Mouse (Mus musculus) lung, postnatal 10 days (tissue): ENCODE data around the gene Ankrd12.
A peak's percentile ranks its signal among the peaks of the same experiment; 100 is the strongest.

Experiments used
- DNase-seq: peaks from one replicate; pipeline ENCODE4 v3.0.0; 2021

The Ankrd12 gene

DNA sequence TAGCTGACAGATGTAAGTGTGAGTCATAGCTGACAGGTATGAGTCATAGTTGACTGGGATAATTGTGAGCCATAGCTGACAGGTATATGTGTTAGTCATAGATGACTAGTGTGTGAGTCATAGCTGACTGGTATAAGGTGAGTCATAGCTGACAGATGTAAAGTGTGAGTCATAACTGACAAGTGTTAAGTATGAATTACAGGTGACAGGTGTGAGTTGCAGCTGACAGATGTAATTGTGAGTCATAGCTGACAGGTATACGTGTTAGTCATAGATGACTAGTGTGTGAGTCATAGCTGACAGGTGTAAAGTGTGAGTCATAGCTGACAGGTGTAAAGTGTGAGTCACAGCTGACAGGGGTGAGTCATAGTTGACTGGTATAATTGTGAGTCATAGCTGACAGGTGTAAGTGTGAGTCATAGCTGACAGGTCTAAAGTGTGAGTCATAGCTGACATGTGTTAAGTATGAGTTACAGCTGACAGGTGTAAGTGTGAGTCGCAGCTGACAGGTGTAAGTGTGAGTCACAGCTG is 115.2 kb downstream of the Ankrd12 start:
- no peak for DNase-seq

DNA sequence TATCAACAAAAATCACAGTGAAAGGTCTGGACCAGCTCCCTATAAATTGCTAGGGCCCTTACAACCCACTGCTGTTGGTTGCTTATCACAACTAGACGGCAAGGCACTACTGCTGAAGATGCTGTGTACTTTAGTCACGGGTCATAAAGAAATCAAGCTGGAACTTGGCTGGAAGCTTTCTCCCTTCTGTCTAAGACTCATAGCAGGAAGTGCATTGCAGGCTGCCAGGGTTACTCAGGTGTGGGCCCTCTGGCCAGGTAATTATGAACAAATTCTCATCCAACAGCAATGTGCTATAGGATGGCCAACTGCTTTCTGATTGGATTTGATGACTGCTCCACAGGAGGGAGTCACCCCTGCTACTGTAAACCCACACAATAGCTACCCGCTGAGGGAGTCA is 117.9 kb downstream of the Ankrd12 start:
- DNase-seq = no peak

DNA sequence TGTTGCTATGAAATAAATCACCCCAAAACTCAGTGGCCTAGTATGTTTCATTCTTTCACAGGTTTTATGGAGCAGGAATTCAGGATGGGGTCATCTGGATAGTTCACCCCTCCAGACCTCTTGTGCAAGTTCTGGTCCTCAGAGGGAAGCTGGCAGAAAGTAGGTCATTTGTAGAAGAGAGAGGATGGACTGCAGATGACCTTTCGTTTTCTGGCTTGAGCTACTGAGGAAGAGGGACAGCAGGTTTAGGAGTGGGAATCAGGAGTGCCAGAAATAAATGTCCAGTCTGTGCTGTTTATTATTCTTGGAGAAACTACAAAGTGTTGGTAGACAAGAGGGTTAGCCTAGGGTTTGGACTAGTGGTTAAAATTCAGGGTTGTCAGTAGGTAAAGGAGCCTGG is 118.5 kb downstream of the Ankrd12 start:
- DNase-seq = no peak

DNA sequence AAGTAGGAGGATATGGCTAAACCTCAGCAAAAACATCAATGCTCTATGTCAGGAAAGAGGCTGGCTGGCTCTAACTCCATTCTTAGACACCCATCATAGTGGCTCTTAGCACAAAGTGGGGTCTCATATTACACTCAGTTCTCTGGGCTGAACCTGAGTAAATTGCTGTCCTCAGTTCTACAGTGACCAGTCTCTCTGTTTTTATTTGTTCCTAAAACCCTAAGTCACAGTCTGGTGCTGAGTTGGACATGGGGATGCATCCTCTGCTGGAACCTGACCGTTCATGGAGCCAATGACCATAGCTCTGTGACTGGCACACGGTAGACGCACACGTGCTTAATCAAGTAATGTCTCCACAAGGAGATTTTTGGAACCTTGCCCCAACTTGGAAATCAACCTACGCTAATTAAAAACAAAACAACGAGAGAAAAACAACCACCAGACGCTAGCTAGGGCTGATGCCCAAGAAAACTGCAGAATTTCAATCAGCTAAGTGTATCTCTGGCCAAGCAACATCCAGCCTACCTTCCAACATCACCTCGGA is 119.0 kb downstream of the Ankrd12 start:
- no peak for DNase-seq

DNA sequence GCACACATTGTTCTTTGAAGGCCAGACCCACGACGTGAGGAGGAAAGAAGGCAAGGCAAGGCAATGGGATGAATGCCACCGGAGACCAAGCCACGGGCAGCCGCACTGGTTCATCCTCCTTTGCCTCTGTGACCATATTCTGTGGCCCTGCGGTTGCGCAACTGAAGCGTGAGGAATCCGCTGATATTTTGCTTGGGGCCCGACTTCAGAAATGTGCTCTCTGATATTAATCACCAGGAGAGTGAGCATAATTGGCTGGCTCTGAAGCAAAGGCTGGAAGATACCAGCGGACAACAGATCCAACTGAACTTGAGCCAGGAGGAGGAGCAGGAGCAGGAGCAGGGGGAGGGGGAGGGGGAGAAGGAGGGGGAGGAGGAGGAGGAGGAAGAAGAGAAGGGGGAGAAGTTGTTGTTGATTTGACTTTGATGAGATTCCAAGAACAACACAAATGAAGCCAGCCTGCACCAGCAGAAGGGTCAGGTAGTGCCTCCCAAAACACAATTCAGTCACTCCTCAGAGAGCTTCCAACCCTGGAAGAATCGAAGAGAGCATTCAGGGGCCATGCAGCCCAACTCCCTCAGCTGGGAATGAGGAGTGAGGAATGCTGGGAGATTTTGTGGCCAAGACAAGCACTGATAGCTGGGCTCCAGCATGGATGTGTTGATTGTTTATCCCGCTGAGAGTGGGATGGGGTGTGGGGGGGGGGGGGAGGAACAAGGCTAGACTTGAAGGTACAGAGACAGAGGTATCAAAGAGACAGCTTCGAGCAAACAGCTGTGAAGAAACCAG is 119.7 kb downstream of the Ankrd12 start:
- DNase-seq = peak; percentile 69

DNA sequence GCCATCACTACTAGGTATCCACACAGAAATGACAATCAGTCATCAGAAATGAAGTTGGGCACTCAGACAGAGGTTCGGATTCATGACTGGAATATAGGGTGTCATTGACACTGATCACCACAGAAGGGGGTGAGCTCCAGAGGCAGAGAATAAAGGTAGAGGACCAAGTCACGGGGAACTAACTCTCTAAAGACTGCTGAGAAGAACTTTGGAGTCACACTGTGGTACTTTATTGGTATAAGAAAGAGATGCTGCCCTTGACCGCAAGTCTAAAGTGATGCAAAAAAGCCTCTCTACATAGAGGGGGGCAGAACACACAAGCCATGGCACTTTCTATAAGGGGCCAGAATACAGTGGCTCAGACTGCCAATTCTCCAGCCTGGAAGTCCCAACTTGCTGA is 120.7 kb downstream of the Ankrd12 start:
- no peak for DNase-seq

DNA sequence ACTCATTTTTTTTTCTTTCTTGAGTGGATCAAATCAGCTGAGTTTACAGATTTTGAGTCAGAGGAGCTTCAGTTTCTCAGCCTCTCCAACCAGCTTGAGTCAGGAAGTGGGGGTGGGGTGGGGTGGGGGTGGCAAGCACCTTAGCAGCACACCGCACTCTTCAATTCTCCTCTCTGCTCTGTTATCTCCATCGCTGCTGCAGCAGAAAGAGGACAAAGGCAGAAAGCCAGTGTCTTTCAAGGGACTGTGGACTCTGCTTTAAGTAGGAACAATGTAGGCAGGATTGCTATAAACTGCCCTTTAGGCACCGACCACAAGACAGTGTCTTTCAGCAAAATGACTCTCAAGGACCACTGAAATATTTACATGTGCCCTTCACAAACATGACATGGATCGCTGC is 122.9 kb downstream of the Ankrd12 start:
- no peak for DNase-seq

DNA sequence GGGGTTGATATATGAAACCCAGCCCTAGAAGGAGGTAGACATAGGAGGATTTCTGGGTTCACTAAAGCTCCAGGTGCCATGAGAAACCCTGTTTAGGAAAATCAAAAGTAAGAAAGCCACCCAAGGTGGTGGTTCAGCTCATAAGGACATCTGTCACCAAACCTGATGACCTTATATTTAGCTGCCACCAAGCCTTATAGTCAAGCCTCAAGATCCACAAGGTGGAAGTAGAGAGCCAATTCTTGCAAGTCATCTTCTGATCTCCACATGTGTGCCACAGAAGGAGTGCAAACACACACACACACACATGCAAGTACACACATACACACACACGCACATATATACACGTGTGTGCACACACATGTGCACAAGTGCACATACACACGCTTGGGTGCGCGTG is 124.8 kb downstream of the Ankrd12 start:
- peak; percentile 31 for DNase-seq

DNA sequence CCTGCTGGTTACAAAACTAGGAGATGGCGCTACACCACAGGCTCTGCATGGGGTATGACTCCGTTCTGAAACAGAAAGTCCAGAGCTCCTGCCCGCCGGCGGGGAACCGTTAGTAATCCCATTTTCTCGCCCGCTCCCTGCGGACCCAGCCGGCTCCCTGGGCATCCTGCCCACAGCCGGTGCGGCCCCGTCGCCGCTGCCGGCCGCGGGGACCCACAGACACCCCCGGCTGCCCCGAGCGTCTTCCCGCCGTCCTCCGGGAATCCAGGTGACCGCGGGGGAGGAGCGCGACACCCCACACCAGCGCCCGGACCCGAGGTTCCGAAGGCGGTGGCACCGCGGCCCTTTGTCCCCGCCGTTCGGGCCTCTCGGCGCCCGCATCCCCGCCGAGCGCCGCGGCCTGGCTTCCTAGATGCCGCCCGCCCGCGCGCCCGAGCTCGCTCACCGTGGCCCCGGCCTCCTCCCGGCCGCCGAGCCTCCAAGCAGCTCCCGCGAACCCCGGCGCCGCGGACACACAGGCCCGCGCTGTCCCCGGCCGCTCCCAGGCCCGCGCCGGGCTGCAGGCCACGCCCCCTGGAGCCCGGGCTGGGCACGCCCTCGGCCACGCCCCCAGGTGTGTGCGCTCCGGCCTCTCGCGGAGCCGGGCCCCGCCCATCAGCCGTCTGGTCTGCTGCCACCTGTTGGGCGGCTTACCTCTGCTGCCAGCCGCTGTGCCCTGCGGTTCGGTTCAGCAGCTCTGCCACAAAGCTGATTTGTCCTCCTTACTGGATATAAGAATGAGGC is 126.1 kb downstream of the Ankrd12 start, which contains the start of gene Twsg1:
Gene Twsg1 (minus strand): TSS at position 605 of the 783 bp plus-strand sequence.
- peak; percentile 93 for DNase-seq

DNA sequence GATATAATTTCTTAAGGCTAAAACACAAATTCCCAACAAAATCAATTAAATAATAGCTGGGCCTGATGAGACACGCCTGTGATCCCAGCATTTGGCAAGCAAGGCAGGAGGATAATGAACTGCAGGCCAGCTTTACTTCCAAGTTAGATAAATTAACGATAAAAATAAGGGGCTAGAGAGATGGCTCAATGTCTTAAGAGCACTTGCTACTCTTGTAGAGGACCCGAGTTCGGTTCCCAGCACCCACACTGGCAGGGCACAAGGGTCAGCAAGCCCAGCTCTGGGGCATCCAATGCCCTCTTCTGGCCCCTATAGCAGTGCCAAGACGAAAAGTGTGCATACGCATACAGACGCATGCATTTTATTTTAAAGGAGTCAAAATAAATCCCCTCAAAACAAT is 126.7 kb downstream of the Ankrd12 start:
- no peak for DNase-seq

DNA sequence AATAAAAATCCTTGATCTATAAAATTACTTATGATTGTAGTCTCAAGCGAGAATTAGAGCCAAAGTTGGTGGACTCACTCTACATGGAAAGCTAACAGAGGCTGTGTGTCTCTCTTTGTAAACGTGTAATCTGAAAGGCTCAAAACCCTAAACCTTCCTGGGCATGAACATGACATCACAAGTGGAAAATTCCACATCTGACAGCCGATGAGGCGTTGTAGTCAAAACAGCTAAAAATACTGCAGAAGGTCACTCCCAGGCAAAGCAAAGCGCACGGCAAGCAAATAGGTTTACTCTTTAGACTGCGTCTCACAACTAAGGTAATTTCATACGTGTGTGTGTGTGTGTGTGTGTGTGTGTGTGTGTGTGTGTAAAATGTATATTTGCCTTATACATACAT is 129.6 kb downstream of the Ankrd12 start:
- DNase-seq = peak; percentile 22

DNA sequence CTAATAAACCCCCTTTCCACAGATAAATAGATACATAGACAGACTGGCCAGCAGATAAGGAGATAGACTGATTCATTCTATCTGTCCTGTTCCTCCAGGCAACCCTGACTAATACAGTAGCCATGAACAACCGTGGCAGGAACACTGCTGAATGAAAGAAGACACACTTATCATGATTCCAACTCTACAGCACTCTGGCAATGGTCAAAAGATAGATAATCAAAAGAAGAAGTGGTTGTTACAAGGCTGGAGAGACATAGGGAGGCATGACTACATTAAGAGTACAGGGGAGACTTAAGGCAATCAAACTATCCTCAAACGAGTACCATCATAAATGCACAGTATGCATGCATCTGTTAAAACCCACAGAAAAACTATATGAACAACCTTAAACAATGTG is 131.5 kb downstream of the Ankrd12 start:
- DNase-seq = no peak

DNA sequence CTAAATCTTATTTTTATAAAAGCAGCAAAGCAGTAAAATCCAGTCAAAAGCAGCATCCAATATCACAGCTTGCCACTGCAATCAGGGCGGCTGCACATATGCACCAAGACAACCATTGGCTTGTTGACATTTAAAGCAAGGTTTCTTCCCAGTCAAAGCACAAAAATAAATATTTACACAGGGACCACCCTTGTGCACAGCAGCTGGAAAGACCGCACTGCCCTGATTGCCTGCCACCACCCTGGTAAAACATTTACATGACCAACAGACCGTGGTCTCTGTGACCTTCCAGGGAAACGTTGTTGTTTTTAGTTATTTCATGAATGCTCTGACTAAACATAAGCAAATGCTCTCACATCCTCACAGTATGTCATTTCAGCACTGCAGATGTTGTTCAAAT is 134.5 kb downstream of the Ankrd12 start:
- DNase-seq = peak; percentile 19

DNA sequence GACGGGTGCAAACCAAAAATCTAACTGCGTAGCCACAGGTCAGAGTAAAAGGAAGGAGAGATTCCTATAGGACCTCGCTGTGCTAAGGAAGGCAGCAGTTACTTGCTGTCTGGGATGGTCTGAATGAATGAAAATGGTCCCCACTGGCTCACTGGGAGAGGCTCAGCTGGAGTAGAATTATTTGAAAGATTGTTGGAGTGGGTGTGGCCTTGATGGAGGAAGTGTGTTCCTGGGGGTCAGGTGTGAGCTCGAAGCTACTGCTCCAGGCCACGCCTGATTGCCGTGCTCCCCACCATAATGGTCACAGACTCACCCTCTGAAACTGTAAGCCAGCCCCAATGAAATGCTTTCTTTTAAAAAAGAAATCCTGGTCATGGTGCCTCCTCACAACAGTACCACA is 135.6 kb downstream of the Ankrd12 start:
- DNase-seq = no peak

DNA sequence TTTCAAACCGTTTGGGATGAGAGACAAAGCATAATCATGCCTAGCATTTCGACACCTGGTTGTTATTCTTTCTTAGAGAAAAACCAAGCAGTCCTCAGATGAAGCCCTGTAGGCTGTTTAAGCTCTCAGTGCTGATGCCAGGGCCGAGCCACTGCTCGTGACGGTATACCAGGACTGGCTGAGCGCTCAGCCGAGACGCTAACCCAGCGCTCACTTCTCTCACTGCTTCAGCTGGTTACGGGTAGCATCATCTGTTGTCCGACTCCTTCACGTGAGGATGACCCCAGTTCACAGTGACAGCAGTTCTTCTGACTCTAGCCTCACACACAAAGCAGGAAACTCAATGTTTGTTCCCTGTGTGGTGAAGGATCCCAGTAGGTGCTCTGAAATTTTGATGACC is 136.7 kb downstream of the Ankrd12 start:
- DNase-seq = no peak

DNA sequence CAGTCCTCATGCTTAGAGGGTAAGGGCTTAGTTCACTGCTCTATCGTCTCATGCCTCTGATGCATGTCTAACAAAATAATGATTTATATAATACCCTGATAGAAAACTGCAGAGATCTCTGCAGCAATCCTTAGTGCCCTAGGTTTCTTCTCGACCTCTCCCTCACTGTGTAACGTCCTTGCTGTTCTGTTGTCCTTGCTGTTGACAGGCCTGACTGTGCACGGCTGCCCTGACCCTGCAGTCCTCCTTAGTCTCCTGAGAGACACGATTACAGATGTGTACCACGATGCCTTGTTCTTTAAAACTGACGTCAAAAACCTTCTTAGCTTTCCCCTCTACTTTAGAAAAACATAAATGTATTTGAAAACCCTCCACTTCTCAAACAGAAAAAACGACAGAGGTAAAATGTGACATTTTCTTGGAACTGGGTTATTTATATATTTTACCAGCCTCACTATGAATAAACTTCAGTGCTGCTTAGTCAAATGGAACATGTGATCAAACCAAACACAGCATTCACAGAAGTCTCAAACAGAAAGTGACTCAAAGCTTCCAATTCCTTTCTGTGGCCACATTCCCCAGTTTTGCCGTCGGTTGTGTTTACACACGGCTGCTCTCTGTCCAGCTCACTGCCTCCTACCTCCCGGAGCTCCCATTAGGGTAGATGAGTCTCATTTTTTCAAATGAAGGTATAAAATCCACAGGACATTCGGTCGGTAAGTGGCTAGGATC is 137.3 kb downstream of the Ankrd12 start:
- peak; percentile 33 for DNase-seq

DNA sequence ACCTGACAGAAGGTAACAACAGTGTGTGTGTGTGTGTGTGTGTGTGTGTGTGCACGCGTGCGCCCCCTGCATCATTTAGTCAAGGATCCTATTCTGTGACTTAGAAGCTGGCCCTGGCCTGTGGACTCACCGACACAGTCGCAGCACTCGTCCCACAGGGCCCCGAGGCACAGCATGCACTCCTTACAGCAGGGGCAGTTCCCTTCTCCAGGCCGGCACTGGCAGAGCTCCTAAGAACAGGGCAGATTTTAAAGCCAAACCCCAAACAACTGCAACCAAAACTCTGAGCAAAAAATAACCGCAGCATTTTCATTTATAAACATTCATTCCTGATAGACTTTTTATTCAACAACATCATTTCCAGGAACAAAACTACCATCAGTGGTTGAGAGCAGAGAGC is 139.2 kb downstream of the Ankrd12 start:
- DNase-seq = peak; percentile 42

DNA sequence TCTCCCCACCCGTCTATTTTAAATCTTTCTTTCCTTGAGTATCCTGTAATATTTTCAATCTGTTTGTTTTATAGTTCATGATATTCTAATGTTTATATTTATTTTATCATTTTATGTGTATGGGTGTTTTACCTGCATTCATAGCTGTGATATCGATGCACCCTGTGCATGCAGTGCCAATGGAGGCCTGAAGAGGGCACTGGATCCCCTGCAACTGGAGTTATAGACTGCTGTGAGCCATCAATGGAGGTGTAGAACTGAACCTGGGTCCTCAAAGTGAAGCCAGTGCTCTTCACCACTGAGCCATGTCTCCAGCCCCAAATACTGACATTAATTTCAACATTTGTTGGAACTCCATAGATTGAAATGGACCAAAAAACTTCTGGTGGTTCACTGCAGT is 143.1 kb downstream of the Ankrd12 start:
- no peak for DNase-seq

DNA sequence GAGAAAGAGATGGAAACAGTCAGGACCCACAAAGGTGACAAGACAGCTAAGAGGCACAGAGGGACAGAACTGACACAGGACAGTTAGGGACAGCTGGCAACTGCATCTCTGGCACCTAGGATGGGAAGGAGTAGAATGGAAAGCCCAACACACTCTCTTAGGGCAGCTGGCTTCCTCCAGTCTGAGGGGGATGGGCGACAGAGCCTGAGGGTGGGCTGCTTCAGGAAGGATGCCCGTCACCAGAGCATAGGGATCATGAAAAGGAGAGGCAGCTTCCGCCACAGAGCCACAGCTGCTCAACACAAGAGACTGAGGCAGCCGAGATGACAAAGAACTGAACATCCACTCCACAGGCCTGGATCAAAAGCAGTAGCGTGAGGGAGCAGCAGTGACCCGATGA is 145.4 kb downstream of the Ankrd12 start:
- peak; percentile 40 for DNase-seq

DNA sequence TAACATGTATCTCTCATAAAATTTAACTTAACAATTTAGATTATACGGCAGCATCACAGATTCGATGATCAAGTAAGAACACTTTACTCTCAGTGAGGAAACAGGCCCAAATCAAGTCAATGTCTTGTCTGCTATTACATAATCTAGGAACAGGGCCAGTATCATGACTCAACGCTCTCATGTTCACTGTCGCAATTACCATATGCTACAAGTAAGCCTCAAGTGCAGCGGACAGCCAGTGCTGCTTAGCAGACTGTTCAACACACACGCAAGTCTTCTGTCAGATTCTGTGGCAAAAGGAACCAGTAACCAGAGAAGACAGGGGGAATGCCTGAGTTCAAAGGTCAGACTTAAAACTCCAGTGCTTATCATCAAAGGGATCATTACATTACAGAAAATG is 145.9 kb downstream of the Ankrd12 start:
- peak; percentile 81 for DNase-seq

DNA sequence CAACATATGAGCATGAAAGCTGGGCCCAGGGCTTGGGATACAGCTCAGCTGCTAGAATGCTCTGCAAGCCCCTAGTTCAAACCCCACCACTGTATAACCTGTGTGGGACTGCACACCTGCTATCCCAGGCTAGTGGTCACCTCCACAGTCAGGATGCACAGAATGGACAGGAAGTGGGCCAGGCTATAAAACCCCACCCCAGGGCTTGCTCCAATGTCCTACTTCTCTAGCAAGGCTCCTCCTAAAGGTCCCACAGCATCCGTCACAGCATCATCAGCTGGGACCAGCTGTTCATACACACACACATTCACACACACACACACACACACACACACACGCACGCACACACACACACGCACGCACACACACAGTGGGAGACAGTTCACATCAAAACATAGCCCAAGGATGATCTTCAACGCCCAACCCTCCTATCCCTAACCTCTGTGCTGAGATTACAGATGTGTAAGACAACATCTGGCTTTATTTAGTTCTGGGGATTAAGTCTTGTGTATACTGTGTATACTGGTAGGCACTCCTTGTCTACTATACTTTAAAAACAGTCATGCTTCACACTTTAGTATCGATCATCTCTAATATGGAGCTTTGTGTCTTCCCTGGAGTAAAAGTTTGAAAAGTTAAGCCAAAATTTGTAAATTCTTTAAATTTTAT is 146.6 kb downstream of the Ankrd12 start:
- DNase-seq = no peak

DNA sequence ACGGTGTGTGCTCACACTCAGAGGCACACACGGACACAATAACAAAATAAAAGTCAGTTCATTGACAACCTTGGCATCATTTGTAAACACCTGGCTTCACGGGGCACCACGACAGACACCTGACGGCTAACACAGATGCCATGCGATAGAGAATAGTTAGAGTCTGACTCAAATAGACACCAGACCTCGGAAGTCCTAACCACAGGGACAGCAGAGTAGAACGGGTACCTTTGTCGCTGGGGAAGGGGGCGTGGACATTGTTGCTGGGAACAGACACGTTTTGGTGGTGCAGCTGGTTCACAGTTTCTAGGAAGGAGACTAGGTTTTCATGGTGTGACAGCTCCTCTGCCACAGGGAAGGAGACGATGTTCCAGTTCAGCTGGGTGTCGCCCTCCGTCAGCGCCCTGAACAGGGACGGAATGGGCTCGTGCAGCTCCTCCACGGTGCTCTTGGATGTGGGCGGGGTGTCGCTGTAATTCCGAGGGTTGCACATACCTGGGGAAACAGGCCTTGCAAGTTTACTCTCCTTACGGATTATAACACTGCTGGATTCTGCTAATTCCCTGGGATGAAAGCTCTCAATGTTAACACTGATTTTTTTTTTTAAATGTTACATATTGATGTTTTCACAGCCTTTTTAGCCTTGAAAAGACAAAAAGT is 147.4 kb downstream of the Ankrd12 start:
- peak; percentile 63 for DNase-seq
